Mouse (Mus musculus): ENCODE data around the gene Gm12258.
A peak's percentile ranks its signal among the peaks of the same experiment; 100 is the strongest.
"Not testable (repeated sequence)": the region's sequence is repeated elsewhere in the genome, so short reads cannot be mapped to it uniquely, and the experiment has no call there.

Gm12258 gene

GRCm38 (mm10) chr11:58846919-58847461 lies at the start of gene Gm12258:
Gene Gm12258 (plus strand): TSS chr11:58847158.
- DNase-seq (ENCODE audit: low spot score): peak; percentile 42

- no peak for DNase-seq (ENCODE audit: low spot score)
Observed at GRCm38 (mm10) chr11:58799747-58800146, 47.2 kb upstream of the Gm12258 start.

- no peak for DNase-seq (ENCODE audit: low spot score)
Observed at GRCm38 (mm10) chr11:58801558-58802228, 45.3 kb upstream of the Gm12258 start, which contains the start of gene Fam183b. Gene Fam183b (minus strand): TSS chr11:58801960.

GRCm38 (mm10) chr11:58803871-58804270 lies 43.1 kb upstream of the Gm12258 start:
- DNase-seq (ENCODE audit: low spot score): no peak

- DNase-seq (ENCODE audit: low spot score): no peak
Observed at GRCm38 (mm10) chr11:58804393-58804792, 42.6 kb upstream of the Gm12258 start.

GRCm38 (mm10) chr11:58812001-58812400 lies 35.0 kb upstream of the Gm12258 start:
- DNase-seq (ENCODE audit: low spot score): no peak

- not testable (repeated sequence) for DNase-seq (ENCODE audit: low spot score)
Observed at GRCm38 (mm10) chr11:58814700-58815099, 32.3 kb upstream of the Gm12258 start, which contains the start of gene Olfr313. Gene Olfr313 (plus strand): TSS chr11:58815000.

- DNase-seq (ENCODE audit: low spot score): no peak
Observed at GRCm38 (mm10) chr11:58815676-58816075, 31.3 kb upstream of the Gm12258 start.

GRCm38 (mm10) chr11:58828937-58829336 lies 18.0 kb upstream of the Gm12258 start, which contains the start of gene Olfr312:
Gene Olfr312 (plus strand): TSS chr11:58829237.
- DNase-seq (ENCODE audit: low spot score): not testable (repeated sequence)

GRCm38 (mm10) chr11:58829764-58830163 lies 17.2 kb upstream of the Gm12258 start:
- no peak for DNase-seq (ENCODE audit: low spot score)

- DNase-seq (ENCODE audit: low spot score): not testable (repeated sequence)
Observed at GRCm38 (mm10) chr11:58832541-58832940, 14.4 kb upstream of the Gm12258 start.

GRCm38 (mm10) chr11:58838951-58839350 lies 8.0 kb upstream of the Gm12258 start, which contains the start of gene Olfr311:
Gene Olfr311 (plus strand): TSS chr11:58839251.
- DNase-seq (ENCODE audit: low spot score): not testable (repeated sequence)

GRCm38 (mm10) chr11:58847636-58848035 lies 678 bp downstream of the Gm12258 start:
- DNase-seq (ENCODE audit: low spot score): no peak

GRCm38 (mm10) chr11:58849731-58850130 lies 2.8 kb downstream of the Gm12258 start:
- DNase-seq (ENCODE audit: low spot score): no peak

- no peak for DNase-seq (ENCODE audit: low spot score)
Observed at GRCm38 (mm10) chr11:58860744-58861143, 13.8 kb downstream of the Gm12258 start.

- peak; percentile 61 for DNase-seq (ENCODE audit: low spot score)
Observed at GRCm38 (mm10) chr11:58867039-58867953, 20.3 kb downstream of the Gm12258 start, which contains the start of gene 2810021J22Rik. Gene 2810021J22Rik (plus strand): TSS chr11:58867216.

GRCm38 (mm10) chr11:58867954-58868330 lies 21.0 kb downstream of the Gm12258 start:
- no peak for DNase-seq (ENCODE audit: low spot score)

GRCm38 (mm10) chr11:58870961-58871360 lies 24.0 kb downstream of the Gm12258 start:
- DNase-seq (ENCODE audit: low spot score): no peak

- no peak for DNase-seq (ENCODE audit: low spot score)
Observed at GRCm38 (mm10) chr11:58883756-58884155, 36.8 kb downstream of the Gm12258 start.

- DNase-seq (ENCODE audit: low spot score): no peak
Observed at GRCm38 (mm10) chr11:58890511-58890910, 43.6 kb downstream of the Gm12258 start.

GRCm38 (mm10) chr11:58894456-58894855 lies 47.5 kb downstream of the Gm12258 start:
- no peak for DNase-seq (ENCODE audit: low spot score)

GRCm38 (mm10) chr11:58897485-58897884 lies 50.5 kb downstream of the Gm12258 start:
- DNase-seq (ENCODE audit: low spot score): no peak
